Mouse (Mus musculus): ENCODE data around the gene Glo1.

Glo1 gene

DNA sequence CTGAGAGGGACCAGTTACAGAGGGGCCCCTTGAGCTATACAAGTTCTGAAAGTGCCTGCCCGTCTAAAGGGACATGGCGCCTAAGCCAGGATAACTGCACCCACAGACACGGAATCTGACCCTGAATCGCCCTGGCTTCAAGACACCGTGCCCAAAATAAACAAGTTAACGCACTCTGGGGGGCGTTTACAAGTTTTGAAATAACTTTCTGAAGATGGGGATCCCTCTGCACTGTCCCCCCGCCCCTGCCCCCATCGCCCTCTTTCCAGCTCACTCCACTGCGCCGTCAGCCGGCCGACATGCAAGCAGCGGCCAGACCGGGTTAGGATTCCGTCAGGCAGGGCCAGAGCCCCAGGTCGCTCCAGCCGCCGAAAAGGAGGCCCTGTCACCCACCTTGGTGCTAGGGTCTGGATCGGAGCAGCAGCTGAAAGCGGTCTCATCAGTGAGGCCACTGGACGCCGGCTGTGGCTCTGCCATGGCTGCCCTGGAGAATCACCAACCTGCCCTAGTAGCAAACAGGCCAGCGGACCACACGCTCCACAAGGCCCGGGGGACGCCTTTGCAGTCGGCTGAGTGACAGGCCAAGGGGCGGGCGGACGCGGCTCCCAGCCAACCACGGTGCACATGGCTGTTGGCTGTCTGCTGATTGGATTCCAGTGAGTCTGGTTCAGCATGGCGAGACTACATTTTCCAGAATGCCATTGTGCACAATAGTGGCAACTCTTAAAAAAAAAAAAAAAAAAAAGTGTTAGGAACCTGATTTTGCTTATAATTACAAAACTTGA is 14.4 kb downstream of the Glo1 start:
- peak; percentile 100 for DNase-seq (ENCODE audit: low spot score)

DNA sequence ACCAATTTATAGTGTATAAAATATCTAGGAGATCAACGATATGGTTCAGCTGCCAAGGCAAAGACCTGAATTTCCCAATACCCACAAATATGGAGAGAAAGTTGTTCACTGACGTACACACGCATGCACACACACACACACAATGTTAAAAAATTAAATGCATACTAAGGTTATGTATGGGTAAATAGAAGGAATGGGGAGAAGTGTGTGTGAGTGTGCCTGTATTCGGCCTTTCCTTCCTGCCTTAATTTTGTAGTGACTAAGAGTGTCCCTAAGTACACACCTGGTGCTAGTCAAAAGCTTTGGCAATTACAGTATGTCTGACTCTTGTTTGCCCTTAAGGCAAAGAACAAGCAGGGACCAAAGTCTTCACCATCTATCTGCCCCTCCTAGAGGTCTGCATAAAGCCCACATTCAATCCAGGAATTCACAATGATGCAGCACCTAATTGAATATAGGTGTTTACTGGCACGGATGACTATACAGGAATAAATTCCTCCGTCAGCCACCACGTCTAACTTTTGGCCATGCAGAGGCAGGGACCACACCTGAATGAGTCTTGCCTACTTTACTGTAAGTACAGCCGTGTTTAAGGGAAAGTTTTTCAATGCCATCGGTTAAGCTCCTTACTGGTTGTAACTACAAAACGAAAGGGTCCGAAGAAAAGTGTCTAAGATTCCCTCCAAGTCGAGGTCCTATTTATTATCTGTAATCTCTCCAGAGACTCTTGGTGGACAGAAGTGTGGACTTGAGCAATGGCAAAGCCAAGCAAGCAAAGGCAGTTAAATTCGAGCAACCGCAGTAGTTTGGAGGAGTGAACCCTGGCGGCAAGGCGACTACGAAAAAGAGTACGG is 15.2 kb downstream of the Glo1 start:
- peak; percentile 6 for DNase-seq (ENCODE audit: low spot score)

DNA sequence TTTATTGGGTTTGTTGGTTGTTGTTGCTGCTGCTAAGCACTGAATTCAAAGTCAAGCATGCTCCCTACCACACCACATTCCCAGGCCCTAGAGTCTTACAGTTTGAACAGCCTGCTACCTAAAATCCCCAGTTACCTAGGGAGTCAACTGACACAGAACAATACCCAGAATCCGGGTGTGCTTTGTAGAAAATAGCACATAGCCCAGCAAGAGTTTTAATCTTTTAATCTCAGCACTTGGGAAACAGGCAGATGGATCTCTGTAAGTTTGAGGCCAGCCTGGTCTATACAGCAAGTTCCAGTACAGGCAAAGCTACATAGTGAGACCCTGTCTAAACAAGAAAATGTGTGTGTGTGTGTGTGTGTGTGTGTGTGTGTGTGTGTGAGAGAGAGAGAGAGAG is 15.9 kb downstream of the Glo1 start:
- no peak for DNase-seq (ENCODE audit: low spot score)

DNA sequence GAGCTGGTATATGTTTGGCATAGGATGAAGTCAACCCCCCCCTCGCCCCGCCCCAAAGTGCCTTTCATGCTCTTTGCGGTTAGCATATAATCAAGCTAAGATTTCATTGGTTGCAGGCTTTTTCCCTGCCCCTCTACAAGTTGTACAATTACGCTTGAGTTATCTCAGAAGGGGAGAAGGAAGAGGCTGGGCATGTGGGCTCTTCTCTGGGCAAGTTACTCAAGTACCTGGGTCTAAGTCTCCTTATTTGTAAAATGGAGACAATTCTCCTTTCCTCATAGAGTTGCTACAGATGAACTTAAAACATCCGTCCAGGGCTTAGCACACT is 16.7 kb downstream of the Glo1 start:
- no peak for DNase-seq (ENCODE audit: low spot score)

DNA sequence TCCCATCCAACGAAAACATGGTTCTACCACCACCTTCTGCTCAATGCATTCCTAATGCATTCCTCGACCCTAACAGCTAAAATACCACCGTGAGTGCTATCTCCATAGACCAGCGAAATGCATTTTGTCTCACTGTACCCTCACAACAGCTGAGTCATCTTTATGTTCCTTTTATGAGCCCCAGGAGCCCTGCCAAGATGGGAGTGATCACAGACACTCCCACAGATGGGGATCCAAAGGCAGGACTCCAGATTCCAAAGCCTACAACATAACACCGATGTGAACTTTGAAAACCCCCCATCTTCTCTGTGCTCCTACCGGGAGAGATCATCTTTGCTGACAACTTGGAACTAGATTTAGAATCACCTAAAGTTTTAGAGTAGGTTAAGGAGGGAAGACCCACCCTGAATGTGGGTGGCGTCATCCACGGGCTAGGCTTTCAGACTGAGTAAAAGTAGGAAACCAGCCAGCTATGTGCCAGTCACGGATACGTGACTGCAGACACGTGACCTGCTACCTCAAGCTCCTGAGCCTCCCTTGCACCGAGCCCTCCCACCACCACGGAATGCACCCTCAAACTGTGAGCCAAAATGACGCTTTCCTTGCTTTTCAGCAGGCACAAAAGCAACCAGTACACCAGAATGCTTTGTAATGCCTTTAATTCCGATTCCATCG is 17.2 kb downstream of the Glo1 start:
- peak; percentile 9 for DNase-seq (ENCODE audit: low spot score)

DNA sequence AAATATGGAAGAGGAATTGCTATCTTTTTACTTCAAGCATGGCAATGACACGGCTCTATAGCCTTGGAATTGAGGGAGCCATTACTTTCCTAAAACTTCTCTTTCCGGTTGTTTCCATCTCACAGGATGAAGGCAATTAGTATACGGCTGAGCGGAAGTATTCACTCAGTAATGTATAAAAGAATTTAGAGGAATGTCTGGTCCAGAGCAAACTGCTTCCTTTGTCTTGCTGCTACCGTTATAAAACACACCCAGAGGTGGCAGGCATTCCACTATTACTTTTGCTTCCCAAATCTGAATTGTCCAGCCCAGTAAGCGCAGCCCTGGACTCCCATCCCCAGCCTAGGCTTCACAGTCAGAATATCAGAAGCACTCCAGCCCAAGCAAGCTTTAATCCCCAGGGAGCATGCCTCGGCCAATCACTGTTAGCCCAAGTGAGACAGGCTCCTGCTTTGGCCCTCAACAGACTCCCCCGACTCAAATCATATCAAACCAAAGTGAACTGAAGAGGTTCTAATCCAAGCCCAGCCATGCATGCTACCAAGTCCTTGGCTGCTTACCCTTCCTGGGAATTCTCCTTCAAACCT is 18.7 kb downstream of the Glo1 start:
- peak; percentile 5 for DNase-seq (ENCODE audit: low spot score)

DNA sequence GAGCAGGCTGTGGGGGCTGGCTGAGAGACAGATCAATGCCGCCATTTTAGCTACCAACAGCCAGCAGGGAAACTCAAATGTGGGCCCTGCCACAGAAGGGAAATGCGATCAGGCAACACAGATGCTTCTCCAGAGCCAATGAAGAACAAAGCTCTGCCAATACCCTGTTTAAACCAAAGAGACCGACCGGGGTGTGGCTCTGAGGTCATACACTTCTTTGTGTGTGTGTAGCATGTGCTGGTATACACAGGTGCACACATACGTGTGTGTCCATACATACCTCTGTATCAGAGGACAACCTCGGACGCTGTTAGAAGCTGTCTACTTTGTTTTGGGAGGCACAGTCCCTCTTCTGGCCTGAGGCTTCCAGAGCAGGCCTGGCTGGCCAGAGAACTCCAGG is 19.3 kb downstream of the Glo1 start:
- DNase-seq (ENCODE audit: low spot score), result peak; percentile 7

DNA sequence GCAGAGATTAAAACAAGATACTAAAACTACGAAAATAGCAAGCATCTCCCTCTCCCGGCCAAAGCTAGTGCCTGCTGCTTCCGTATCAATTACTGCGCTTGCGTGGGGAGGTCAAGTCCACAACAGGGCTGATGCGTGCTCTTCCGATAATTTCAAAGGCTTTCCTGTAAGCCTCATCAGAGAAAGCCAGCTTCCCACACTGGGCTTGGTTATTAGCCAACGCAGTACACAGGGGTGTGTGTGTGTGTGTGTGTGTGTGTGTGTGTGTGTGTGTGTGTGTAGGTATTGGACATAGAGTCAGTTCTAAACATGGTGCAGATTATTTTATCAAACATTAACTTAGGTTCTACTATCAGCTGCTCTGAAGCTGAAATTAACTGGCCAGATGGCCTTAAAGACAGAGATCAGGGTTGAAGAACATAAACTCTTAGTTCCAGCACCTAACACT is 20.0 kb downstream of the Glo1 start:
- peak; percentile 3 for DNase-seq (ENCODE audit: low spot score)

DNA sequence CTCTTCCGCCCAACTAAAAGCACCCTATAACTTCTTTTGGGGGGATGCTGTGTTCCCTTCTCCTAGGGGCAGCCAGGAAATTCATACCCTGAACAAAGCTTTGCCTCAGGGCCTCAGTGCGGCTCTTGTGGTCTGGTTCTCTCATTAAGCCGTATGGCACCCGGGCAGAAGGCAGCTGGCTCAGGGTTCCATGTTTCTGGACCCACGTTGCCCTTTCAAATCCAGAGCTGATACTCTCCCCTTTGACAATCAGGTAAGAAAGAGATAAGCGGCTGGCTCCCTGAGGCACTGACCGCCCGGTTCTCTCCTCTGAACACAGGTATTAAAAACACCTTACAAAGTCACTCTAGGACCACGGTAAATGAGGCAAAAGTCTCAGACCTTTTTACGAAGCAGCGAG is 20.5 kb downstream of the Glo1 start:
- DNase-seq (ENCODE audit: low spot score), result peak; percentile 5

DNA sequence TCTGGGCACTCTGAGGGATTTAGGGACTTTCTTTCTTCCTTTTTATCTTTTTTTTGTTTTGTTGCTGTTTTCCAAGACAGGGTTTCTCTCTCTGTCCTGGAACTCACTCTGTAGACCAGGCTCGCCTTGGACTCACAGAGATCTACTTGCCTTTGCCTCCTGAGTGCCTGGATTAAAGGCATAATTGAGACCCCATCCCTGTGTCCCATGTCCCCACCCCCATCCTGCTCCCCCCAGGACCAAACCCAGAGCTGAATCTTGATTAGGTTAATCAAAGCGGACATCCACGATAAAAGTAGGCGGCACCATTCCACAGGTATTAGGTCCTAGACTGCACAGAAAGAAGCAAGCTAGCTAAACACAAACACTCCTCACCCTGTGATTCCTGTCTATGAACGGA is 21.7 kb downstream of the Glo1 start:
- peak; percentile 2 for DNase-seq (ENCODE audit: low spot score)

DNA sequence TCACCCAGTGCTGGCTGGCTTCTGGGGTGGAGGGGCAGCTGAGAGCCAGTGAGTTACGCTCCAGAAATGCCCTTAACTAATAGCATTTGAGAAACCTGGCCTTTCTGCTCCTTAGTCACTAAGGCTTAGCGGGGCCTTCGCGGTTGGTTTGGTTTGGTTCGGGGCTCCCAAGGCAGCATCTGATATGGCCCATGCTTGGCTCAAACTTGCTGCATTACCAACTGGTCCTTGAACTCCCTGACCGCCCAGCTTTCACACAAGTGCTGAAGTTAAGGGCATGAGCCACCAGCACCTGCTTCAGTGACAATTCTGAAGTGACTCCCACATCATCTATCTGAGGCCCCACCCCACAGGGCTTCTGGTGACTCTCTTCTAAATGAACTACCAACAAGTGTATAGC is 22.4 kb downstream of the Glo1 start:
- DNase-seq (ENCODE audit: low spot score), result peak; percentile 8

DNA sequence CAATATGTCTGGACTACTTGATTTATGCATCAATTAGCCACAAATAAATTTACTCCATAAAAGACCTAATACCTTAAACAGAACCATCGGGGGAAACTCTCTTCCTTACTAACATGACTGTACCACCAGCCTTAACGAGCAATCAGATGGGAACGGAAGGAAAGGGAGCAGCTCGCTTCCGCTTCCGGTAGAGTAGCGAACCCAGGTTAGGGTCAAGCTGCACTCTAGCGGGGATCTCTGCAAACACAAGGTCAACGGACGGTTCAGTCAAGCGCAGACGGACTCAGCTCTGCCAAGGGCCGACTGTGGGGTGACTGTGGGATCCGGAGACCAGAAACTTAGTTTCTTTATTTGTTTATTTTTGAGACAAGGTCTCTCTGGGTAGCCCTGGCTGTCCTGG is 24.5 kb downstream of the Glo1 start:
- DNase-seq (ENCODE audit: low spot score), result no peak

DNA sequence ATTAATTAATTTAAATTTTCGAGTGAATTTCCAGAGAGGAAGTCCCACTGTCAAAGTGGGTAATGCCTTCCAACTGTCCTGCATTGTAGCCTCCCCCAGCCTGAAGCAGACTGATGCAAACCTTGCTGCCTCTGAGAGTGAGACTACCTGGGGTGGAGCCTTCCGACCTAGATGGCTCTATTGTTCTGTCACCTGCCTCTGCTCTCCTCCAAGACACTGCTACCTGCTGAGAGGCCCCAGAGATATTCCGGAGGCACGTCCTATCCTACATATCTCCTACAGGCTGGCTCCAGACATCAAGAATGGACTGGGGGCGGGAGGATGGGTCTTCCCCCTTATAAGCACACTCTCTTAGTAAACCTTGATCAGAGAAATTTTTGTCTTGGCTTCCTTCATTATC is 28.4 kb downstream of the Glo1 start:
- no peak for DNase-seq (ENCODE audit: low spot score)

DNA sequence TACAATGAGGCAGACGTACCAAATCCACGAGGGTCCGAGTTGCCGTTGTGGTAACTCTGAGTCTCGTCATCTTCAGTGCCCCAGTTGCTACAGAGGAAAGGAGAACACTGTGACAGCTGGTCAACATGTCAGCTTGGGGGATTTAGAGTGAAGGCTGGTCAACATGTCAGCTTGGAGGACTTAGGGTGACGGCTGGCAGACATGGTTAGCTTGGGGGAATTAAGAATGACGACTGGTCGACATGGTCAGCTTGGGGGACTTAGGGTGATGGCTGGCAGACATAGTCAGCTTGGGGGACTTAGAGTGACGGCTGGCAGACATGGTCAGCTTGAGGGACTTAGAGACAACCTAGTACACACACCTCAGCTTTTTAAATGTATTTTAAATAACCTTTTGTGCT is 28.9 kb downstream of the Glo1 start:
- no peak for DNase-seq (ENCODE audit: low spot score)

DNA sequence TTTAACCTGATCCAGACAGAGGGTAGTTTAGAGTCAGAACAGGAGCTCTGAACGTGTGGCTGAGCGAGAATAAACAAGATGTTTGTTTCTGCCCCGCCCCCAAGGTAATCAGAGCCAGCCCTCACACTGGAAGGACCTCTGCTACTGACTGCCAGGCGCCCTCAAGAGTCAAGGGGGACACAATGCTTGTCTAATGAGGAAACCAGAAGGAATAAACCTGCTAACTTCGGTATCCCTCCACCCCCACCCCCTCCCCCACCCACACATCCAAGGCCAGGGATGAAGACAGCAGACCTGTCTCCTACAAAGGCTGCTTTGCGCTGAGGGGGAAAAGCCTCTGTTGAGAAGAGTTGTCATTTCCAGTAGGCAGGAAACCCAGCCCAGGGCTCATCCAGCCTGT is 31.8 kb downstream of the Glo1 start:
- DNase-seq (ENCODE audit: low spot score), result no peak

DNA sequence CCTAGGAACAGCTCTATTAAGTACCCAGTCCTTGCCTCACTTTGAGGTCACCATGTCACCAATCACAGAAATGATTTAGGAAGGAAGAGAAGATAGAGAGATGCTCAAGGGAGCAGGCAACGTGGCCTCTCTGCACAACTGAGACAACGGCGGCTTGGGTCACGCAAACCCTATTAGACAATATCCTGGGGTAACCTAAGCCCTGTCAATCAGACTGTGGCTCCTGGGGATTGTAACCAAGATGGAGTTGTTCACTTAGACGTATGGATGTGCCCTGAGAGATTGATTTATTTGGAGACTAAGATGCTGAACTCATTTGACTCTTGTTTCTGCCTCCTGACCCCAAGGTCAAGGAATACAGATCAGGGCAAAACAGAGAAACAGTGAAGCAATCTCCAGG is 32.3 kb downstream of the Glo1 start:
- DNase-seq (ENCODE audit: low spot score), result no peak

DNA sequence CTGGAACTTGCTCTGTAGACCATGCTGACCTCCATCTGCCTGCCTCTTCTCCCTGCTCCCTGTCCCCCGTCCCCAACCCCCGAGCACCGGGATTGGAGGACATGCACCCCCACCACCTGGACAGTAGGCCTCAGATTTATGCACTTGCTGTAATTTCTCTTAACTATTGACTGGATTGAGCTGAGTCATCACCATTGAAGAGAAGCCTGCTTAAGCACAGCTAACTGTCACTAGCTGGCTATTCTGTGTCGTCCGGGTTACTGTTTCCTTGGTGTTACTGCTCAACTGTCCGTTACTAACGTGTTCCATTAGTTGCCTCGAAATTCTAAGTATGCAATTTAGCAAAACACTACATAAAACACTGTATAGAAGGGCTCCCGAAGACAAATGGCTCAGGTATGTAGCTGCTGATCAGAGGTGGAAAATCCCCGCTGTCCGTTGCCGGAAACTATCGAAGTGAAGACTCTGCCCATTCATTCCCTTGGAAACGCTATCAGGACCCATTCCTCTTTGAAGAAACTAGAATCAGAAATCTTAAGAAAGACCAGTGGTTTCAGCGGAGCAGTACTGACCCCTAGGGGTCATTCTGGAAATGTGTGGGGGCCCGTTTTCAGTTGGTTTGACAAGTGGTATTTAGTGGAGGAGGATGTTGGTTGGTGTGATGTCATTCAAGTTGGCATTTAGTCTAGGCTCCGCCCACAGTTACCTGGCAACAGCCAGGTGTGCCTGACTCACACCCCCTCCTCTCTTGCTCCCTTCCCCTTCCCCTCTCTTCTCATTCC is 36.1 kb downstream of the Glo1 start:
- no peak for DNase-seq (ENCODE audit: low spot score)

DNA sequence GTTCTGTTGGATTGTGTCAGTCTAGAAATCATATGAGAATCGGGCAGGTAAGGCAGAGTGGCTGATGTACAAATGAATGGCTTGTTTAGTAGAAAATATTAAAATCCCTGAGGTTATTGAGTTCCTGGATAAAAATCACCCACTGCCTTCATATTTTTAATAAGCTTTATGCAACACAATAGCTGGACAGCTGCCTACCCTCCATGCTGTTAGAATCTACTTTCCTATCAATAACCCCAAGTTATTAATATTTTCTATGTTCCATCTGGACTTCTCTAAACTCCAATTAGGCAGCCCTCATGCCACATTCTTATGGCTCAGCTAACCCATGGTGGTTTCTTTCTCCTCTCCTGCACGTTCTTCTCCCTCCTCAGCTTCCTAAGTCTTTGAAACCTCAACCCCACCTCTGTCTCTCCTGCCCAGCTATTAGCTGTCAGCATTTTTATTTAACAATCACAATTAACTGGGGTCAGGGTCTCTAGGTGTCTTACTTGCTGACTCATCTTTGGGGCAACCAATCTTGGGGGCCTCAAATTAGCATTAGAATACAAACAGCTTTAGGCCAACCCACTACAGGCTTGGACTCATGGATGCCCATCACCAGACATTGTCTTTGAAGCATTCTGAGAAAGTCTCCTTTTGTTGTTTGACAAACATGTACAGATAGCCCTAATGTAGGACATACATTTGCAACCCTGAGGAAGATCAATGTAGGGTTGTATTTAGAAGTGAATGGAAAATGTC is 43.2 kb downstream of the Glo1 start:
- no peak for DNase-seq (ENCODE audit: low spot score)

DNA sequence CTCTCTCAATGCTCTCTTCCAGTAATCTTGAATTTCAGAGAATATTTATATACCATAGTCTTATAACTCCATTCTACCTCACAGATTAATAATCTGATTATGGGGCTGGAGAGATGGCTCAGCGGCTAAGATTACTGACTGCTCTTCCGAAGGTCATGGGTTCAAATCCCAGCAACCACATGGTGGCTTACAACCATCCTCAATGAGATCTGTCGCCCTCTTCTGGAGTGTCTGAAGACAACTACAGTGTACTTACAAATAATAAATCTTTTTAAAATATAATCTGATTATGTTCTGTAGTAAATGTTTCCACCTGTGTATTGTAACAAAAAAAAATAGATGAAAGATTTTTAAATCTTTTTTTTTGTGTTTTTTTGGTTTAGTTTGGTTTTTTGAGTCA is 44.4 kb downstream of the Glo1 start:
- DNase-seq (ENCODE audit: low spot score), result no peak

DNA sequence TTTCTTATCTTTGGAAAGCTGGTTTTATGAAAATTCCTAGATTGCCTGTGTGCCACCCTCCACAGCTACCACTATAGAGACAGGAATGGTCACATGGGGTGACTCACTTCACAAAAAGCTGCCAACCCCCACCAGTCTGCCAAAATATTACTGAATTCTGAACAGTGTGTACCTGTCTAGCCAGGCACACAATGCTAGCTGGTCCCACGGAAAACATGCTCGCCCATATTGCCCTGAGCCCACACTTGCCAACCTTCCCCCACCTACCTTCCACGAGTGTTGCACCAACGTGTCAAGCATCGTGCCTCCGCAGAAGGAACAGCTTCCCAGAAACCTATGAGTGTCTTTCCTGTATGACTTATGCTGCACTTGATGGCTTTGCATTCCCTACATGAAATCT is 45.5 kb downstream of the Glo1 start:
- DNase-seq (ENCODE audit: low spot score), result no peak

DNA sequence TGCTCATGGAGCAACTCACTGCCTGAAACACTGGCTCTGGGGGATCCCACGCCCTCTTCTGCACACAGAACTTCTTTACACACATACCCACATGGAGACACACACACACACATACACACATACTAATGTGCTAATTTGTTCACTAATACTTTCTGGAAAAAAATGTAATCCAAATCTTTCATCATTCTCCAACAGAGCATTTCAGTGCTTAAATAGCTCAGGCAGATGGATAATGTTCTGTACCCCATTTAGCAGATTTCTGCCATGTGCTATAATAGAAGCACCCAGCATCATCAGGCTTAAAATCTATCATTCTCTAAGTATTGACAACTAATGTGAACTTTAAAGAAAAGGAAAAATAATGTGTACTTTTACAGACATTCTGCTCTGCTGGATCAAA is 45.9 kb downstream of the Glo1 start:
- DNase-seq (ENCODE audit: low spot score), result no peak

Measured in urinary bladder, postnatal 10 days (tissue).